Mouse (Mus musculus): Measurements from ENCODE around the gene Rnase2a. TPM values are rescaled to one million over a fixed set of nuclear protein-coding genes. Genes with fewer than 3 reads are reported as not detected.
"Not testable (repeated sequence)": the region's sequence is repeated elsewhere in the genome, so short reads cannot be mapped to it uniquely, and the experiment has no call there.

Rnase2a gene
- total and polyA plus RNA-seq, 2 experiments: not detected

GRCm38 (mm10) chr14:51262397-51262796 lies 6.5 kb upstream of the Rnase2a start:
- no peak for TF ChIP-seq POLR2A (IDR thresholded peaks at IDR 0.05; ENCODE audit: extremely low read depth, insufficient read depth, low read length)
- no peak for TF ChIP-seq CTCF (IDR thresholded peaks at IDR 0.05; ENCODE audit: low read depth, low read length)
- Histone ChIP-seq H3K9ac (ENCODE audit: low read depth, low read length) (no peak overlapping the region), H3K27me3 (ENCODE audit: control insufficient read depth, insufficient read depth, low read length) (no peaks in the 10 kb centered on the region), H3K4me1 (ENCODE audit: control insufficient read depth, insufficient read depth, low read length) (no peaks in the 10 kb centered on the region), H3K36me3 (ENCODE audit: control insufficient read depth, insufficient read depth, low read length) (no peaks in the 10 kb centered on the region), H3K79me2 (ENCODE audit: control insufficient read depth, insufficient read depth, low read length) (no peaks in the 10 kb centered on the region), H3K27ac (replicated peaks; ENCODE audit: insufficient read depth, low read depth, low read length) (no peak overlapping the region), H3K4me3 (ENCODE audit: insufficient read depth, low read depth, low read length) (no peak overlapping the region)
- DNase-seq (ENCODE audit: extremely low read depth, low read depth, low spot score): no peak

GRCm38 (mm10) chr14:51259741-51260140 lies 3.8 kb upstream of the Rnase2a start:
- no peaks in the 10 kb centered on the region for H3K4me1 ChIP-seq (ENCODE audit: control insufficient read depth, insufficient read depth, low read length)
- TF ChIP-seq CTCF (IDR thresholded peaks at IDR 0.05; ENCODE audit: low read depth, low read length): no peak
- no peak for TF ChIP-seq POLR2A (IDR thresholded peaks at IDR 0.05; ENCODE audit: extremely low read depth, insufficient read depth, low read length)
- 90% methylated on average over 7 of the region's 7 CpGs for WGBS
- H3K4me3 ChIP-seq (ENCODE audit: insufficient read depth, low read depth, low read length): no peak overlapping the region
- H3K36me3 ChIP-seq (ENCODE audit: control insufficient read depth, insufficient read depth, low read length): no peaks in the 10 kb centered on the region
- H3K9ac ChIP-seq (ENCODE audit: low read depth, low read length): no peak overlapping the region
- no peaks in the 10 kb centered on the region for H3K79me2 ChIP-seq (ENCODE audit: control insufficient read depth, insufficient read depth, low read length)
- no peaks in the 10 kb centered on the region for H3K27me3 ChIP-seq (ENCODE audit: control insufficient read depth, insufficient read depth, low read length)
- DNase-seq (ENCODE audit: extremely low read depth, low read depth, low spot score): no peak
- no peak overlapping the region for H3K27ac ChIP-seq (replicated peaks; ENCODE audit: insufficient read depth, low read depth, low read length)

- H3K27ac ChIP-seq (replicated peaks; ENCODE audit: insufficient read depth, low read depth, low read length): no peak overlapping the region
- H3K4me1 ChIP-seq (ENCODE audit: control insufficient read depth, insufficient read depth, low read length): no peaks in the 10 kb centered on the region
- no peaks in the 10 kb centered on the region for H3K79me2 ChIP-seq (ENCODE audit: control insufficient read depth, insufficient read depth, low read length)
- no peak overlapping the region for H3K9ac ChIP-seq (ENCODE audit: low read depth, low read length)
- TF ChIP-seq POLR2A (IDR thresholded peaks at IDR 0.05; ENCODE audit: extremely low read depth, insufficient read depth, low read length) (no peak), CTCF (IDR thresholded peaks at IDR 0.05; ENCODE audit: low read depth, low read length) (no peak)
- no peaks in the 10 kb centered on the region for H3K36me3 ChIP-seq (ENCODE audit: control insufficient read depth, insufficient read depth, low read length)
- H3K27me3 ChIP-seq (ENCODE audit: control insufficient read depth, insufficient read depth, low read length): no peaks in the 10 kb centered on the region
- H3K4me3 ChIP-seq (ENCODE audit: insufficient read depth, low read depth, low read length): no peak overlapping the region
- WGBS: 58% methylated on average over 1 of the region's 1 CpGs
- peak; percentile 9 for DNase-seq (ENCODE audit: extremely low read depth, low read depth, low spot score)
Measured at GRCm38 (mm10) chr14:51253569-51253968, 2.3 kb downstream of the Rnase2a start.

- not testable (repeated sequence) for DNase-seq (ENCODE audit: extremely low read depth, low read depth, low spot score); H3K27me3 ChIP-seq (ENCODE audit: control insufficient read depth, insufficient read depth, low read length); H3K79me2 ChIP-seq (ENCODE audit: control insufficient read depth, insufficient read depth, low read length); H3K4me1 ChIP-seq (ENCODE audit: control insufficient read depth, insufficient read depth, low read length); H3K4me3 ChIP-seq (ENCODE audit: insufficient read depth, low read depth, low read length); H3K36me3 ChIP-seq (ENCODE audit: control insufficient read depth, insufficient read depth, low read length); H3K9ac ChIP-seq (ENCODE audit: low read depth, low read length); H3K27ac ChIP-seq (replicated peaks; ENCODE audit: insufficient read depth, low read depth, low read length)
Measured at GRCm38 (mm10) chr14:51252206-51252605, 3.7 kb downstream of the Rnase2a start.

- Histone ChIP-seq H3K27ac (replicated peaks; ENCODE audit: insufficient read depth, low read depth, low read length) (no peak overlapping the region), H3K79me2 (ENCODE audit: control insufficient read depth, insufficient read depth, low read length) (no peaks in the 10 kb centered on the region), H3K9ac (ENCODE audit: low read depth, low read length) (no peak overlapping the region), H3K4me3 (ENCODE audit: insufficient read depth, low read depth, low read length) (no peak overlapping the region), H3K36me3 (ENCODE audit: control insufficient read depth, insufficient read depth, low read length) (no peaks in the 10 kb centered on the region), H3K27me3 (ENCODE audit: control insufficient read depth, insufficient read depth, low read length) (no peaks in the 10 kb centered on the region), H3K4me1 (ENCODE audit: control insufficient read depth, insufficient read depth, low read length) (no peaks in the 10 kb centered on the region)
- DNase-seq (ENCODE audit: extremely low read depth, low read depth, low spot score): no peak
- WGBS: 69% methylated on average over 3 of the region's 3 CpGs
- TF ChIP-seq CTCF (IDR thresholded peaks at IDR 0.05; ENCODE audit: low read depth, low read length): no peak
- no peak for TF ChIP-seq POLR2A (IDR thresholded peaks at IDR 0.05; ENCODE audit: extremely low read depth, insufficient read depth, low read length)
Measured at GRCm38 (mm10) chr14:51250348-51250747, 5.6 kb downstream of the Rnase2a start.

GRCm38 (mm10) chr14:51247736-51248135 lies 8.2 kb downstream of the Rnase2a start:
- WGBS: 93% methylated on average over 1 of the region's 1 CpGs
- no peaks in the 10 kb centered on the region for H3K36me3 ChIP-seq (ENCODE audit: control insufficient read depth, insufficient read depth, low read length)
- TF ChIP-seq CTCF (IDR thresholded peaks at IDR 0.05; ENCODE audit: low read depth, low read length): no peak
- TF ChIP-seq POLR2A (IDR thresholded peaks at IDR 0.05; ENCODE audit: extremely low read depth, insufficient read depth, low read length): no peak
- H3K79me2 ChIP-seq (ENCODE audit: control insufficient read depth, insufficient read depth, low read length): no peaks in the 10 kb centered on the region
- no peaks in the 10 kb centered on the region for H3K4me1 ChIP-seq (ENCODE audit: control insufficient read depth, insufficient read depth, low read length)
- no peak overlapping the region for H3K4me3 ChIP-seq (ENCODE audit: insufficient read depth, low read depth, low read length)
- DNase-seq (ENCODE audit: extremely low read depth, low read depth, low spot score): no peak
- no peak overlapping the region for H3K9ac ChIP-seq (ENCODE audit: low read depth, low read length)
- no peak overlapping the region for H3K27ac ChIP-seq (replicated peaks; ENCODE audit: insufficient read depth, low read depth, low read length)
- H3K27me3 ChIP-seq (ENCODE audit: control insufficient read depth, insufficient read depth, low read length): no peaks in the 10 kb centered on the region

Data from liver, adult 2 months (tissue).